Mouse (Mus musculus): ENCODE results near the gene Wdr4.

GRCm38 (mm10) chr17:31521948-31522347 lies 2.2 kb upstream of the Wdr4 start:
- TF ChIP-seq CTCF (IDR thresholded peaks at IDR 0.05; ENCODE audit: borderline replicate concordance, insufficient read depth, low read depth, low read length): no peak
- no peak for TF ChIP-seq POLR2A (IDR thresholded peaks at IDR 0.05; ENCODE audit: borderline replicate concordance, insufficient read depth, low read length)

Data from cerebellum, adult 2 months (tissue).